Mouse (Mus musculus) ovary, postnatal 36 days (tissue): ENCODE results near the gene D1Pas1.

Source experiments
- DNase-seq: peaks from one replicate; pipeline ENCODE4 v3.0.0; 2022; ENCODE audit warnings: low spot score, mixed read lengths

The D1Pas1 gene

GRCm38 (mm10) chr1:186986506-186986905 is 19.3 kb downstream of the D1Pas1 start:
- DNase-seq: no peak

GRCm38 (mm10) chr1:186988281-186988682 is 21.1 kb downstream of the D1Pas1 start:
- no peak for DNase-seq

- DNase-seq: no peak
These were observed 21.6 kb downstream of the D1Pas1 start for GRCm38 (mm10) chr1:186988822-186989221.

DNA sequence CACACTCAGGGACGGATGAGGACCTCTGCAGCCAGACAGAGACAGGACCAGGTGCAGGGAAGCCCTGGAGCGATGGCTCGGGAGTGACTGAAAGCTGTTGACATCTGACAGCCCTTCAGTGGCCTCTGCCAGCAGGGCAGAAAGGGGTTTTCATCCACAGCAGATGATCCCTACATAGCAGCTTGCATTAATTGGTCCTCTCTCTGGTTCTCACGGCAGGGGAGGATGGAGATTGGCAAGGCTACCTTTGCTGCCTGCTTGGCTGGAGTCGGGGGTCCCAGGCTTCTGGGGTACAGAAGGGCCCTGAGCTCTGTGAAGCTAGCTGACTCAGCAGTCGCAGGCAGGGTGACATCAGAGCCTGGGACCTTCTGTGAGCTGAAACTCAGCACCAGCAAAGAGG is 24.3 kb downstream of the D1Pas1 start:
- DNase-seq: no peak

DNA sequence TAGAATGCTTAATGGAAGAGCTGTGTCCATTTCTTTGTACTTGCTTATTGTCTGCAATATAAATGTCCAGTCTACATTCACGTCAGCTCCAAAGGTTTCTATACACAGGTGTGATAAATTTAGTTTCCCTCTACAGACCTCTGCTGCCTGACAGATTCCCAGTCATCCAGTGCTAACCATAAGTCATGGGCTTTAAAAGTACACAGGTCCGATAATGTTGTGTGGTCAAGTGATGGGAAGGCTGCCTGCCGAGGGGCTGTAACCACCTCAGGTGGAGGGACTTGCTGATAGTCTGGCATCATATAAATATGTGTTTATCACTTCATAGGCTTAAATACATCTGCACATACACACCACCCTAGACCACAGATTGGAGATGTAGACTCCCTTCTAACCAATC is 24.9 kb downstream of the D1Pas1 start:
- no peak for DNase-seq

DNA sequence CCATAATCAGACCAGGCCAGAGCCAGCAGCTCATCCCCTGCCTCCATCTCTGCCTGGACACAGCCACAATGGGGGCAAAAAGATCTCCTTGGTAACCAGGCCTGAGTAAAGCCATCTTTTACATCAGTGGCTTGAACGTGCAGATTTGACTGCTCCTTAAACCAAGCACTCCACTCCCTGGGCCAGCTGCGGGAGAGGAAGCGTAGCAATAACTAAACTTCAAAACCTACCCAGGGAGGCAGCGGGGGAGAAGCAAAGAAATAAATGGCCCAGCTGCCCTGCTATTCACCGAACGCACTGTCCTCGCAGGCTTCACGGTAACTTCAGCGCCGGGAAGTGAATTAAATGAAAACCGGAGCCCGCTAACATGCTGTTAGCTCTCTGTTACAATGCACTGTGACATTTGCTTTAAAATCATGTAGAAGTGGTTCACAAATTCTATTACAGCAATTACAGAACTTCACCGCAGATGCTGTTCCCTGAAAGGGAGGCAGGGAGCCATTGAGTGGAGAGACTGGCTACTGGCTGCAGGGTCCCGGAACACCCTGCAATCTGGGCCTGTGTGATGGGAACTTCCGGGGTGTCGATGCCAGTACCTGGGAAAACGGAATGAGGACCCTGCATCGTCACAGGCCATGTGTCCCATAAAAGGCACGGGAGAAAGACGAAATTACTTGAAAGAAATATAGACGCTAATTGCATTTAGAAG is 30.5 kb downstream of the D1Pas1 start:
- DNase-seq: no peak

DNA sequence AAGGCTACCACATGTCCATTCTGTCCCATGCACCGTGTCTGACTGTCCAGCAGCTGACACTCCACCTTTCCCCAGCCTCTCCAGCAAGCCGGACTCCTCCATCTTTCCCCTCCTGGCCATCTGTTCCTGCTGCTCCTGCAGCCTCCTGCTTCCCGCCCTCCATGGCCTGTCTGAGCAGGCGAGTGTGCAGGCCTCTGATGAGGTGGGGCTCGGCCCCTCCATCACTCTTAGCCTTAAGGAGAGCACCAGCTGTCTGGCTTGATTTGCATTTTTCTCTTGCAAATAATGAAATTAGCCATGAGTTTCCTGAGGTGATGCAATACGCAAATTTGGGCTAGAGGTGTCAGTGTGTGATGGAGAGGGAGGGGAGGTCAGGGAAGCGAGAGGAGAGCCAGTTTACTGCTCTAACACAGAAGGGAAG is 36.2 kb downstream of the D1Pas1 start:
- DNase-seq: no peak

DNA sequence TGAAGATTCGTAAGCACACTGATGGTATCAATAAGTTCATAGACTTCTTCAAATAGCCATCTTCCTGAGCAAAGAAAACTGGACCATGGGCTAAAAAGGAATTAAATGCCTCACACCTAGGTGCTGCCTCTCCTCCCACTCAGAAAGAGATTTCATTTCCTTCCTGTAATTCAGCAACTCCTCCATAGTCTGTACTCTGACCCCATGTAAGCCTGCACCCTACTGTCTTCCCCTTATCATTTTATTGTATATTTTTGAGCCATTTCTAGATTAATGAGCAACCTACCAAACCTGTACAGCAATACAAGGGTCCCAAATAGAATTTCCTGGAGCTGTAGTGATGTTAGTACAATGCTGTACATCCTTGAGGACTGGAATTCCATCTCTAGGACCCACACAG is 37.1 kb downstream of the D1Pas1 start:
- no peak for DNase-seq

DNA sequence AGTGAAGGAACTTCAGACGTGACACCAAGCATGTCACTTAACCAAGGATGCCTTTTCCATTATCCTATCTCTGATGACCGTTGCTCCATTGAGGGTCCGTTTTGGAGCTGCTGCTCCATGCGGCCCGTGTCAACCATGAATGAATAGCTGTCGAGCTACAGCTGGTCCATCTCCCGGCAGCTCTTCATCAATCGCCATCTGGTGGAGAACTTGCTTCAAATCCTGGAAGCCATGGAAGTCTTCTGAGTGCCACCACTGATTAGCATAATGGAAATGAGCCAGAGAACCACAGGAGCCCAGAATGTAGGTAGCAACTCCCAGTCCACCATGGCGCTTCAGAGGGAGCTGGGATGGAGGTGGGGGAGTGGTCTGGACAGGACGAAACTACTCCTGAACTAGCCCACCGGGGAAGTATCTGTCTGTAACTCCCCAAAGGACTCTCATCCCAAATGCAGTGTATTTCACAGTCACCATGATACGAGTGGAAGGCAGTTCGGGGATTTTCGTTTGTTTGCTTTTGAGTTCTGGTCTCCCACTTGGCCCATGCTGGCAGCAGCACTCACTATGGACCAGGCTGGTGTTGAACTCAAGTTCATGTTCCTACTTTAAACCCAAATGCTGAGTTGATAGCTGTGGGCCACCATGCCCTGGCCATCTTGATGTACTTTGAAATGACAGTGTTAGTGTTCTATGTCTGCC is 39.2 kb downstream of the D1Pas1 start:
- no peak for DNase-seq

DNA sequence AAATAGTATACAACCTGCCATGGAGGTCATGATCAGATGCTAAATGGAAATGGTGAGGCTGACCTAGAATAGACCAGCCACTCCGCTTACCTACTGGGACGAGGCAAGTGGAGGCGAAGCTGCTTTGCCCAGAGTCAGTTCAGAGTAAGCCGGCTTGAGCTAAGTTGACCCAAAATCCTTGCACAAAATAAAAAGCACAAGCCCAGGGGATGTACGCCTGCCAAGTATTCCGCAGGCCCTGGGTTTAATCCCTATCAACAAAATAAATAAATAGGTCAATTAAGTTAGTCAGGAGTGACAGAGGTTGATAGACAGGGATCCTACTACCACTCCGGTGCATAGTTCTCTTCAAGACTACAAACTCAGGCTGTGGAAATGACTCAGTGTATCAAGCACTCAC is 41.0 kb downstream of the D1Pas1 start:
- DNase-seq: no peak

- no peak for DNase-seq
These were observed 42.9 kb downstream of the D1Pas1 start for GRCm38 (mm10) chr1:187010071-187010470.

DNA sequence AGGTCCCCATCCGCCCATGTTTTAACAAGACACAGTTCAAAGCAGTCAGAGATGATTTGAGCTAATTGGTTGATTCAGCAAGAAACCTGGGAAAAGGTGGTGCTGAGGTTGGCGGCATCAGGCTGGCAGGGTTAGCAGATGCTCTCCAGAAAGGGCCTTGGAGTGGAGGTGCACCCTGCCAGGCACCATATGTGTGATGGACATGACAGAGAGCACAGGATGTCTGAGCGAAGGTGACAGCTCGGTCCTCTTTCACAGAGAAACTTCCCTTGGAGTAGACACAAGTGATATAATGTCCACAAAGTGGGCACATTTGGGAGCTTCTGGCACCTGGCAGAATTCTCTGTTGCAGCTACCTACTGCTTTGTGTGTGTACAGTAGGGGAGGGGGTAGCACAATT is 44.4 kb downstream of the D1Pas1 start:
- no peak for DNase-seq

DNA sequence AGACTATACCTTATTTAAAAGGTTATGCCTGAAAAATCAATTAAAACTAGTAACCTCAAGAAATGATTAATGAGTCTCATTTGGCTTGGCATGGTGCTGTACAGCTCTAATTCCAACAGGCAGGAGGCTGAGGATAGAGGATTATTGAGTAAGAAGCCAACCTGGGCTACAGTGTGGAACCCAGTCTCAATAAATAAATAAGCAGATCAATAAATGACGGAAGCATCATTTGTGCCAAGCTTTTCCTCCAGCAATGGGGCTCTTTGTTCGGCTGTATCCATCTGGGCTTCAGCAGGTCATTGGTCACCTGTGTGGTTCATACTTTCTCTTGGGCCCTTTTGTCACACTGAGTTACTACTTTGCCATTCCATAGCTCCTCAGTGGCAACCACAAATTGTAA is 46.9 kb downstream of the D1Pas1 start:
- no peak for DNase-seq

DNA sequence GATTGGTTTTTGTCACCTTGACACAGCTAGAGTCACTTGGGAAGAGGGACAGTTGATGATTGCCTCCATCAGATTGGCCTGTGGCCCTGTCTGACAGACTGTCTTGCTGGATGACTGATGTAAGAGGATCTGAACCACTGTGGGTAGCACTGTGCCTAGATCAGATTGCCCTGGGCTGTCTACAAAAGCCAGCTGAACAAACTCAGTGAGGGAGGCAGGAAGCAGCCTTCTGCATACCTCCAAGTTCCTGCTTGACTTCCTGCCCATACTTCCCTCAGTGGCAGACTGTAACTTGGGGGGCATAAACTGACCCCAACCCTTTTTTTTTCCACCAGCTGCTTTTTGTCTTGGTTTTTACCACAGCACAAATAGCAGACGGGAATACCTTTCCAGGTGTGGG is 48.5 kb downstream of the D1Pas1 start:
- no peak for DNase-seq

DNA sequence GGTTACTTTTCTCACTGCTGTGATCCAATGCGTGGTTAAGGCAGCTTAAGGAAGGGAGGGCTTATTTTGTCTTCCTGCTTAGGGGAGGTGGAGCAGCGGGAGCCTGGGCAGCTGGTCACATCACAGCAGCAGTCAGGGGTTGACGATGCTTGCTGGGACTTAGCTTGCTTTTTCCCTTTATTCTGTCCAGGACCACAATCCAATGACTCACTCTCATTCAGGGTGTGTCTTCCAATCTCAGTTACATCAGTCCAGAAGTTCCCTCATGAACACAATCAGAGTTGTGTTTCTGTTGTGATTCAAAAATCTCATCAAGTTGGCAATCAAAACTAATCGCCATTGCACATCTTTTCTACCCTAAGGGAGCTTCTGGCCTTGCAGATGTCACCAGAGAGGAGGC is 48.9 kb downstream of the D1Pas1 start:
- no peak for DNase-seq

- DNase-seq: no peak
These were observed 52.8 kb downstream of the D1Pas1 start for GRCm38 (mm10) chr1:187020011-187020410.
